Mouse (Mus musculus): Measurements from ENCODE around the gene Gm498.

DNA sequence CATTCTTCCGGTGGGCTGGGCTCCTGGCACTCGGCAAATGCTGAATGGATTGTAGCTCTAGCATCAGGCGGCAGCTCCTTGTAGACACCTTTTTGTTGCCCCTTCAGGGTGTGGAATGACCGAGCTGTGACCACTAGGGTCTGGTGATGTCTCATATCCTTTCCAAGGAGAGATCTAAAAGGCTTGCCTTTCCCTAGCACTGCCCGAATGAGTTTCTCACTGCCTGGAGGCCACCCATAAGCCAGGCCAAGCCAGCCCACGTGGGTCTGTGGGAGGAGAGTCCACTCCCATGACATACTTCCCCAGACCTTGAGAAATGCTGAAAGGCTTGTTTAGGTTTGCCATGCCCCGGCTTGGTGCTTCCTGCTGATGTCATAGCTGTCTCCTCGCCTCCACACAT, 34.4 kb upstream of the Gm498 start:
- TF ChIP-seq CTCF (IDR thresholded peaks at IDR 0.05): no peak
- no peak for TF ChIP-seq POLR2A (IDR thresholded peaks at IDR 0.05; ENCODE audit: insufficient read depth, low read depth, low read length)

All from heart, adult 2 months (tissue).